Mouse (Mus musculus): ENCODE results near the gene Ssbp2.
A peak's percentile ranks its signal among the peaks of the same experiment; 100 is the strongest.

Gene Ssbp2

GRCm38 (mm10) chr13:91459896-91460620, at the start of gene Ssbp2:
Ssbp2 (plus strand) TSS chr13:91460283.
- no peak for DNase-seq

GRCm38 (mm10) chr13:91413752-91414503, 46.2 kb upstream of the Ssbp2 start:
- no peak for DNase-seq

- DNase-seq: no peak
Observed at GRCm38 (mm10) chr13:91415896-91416295, 44.2 kb upstream of the Ssbp2 start.

- no peak for DNase-seq
Observed at GRCm38 (mm10) chr13:91416698-91417097, 43.4 kb upstream of the Ssbp2 start.

DNA sequence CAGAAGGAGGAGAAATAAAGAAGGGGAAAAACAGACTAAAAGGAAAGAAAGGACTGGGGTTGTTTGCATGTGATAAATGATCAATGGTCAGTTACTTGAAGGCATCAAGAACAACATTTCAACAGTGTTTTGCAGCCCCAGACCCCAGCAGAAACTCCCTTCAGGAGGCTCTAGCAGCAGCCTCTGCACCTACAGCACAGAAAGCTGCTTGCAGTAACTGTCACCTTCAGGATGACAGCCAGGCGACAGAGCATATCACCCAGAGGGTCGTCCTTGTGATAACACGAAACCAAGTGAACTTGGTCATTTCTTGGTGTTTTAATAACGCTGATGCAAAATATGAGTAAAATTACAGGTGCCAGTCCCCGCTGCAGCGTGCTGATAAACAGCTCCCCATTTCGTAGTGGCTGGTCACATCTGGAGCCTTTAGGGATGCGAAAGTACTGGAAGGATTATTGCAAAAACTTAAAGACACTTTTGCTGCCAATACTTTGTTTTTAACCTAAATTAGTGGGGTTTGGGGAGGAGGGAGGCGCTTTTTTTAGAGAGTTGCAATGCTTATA, 38.6 kb upstream of the Ssbp2 start:
- no peak for DNase-seq

DNA sequence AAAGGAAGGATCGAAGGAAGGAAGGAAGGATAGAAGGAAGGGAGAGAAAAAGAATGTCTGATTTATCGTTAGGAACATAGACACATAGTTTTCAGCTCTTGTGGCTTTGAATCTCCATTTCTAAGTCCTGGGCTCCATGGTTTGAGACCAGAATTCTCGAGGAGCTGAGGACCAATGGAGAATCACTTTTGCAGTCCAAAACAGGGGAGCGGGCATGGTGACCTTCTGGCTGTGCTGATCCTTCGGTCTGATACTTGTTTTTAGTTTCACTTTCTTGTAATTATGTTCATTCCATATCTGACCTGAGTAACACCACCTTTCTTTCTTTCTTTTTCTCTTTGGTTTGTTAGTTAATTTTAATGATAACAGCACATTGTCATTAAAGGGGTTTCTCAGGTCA, 29.2 kb upstream of the Ssbp2 start:
- no peak for DNase-seq

- no peak for DNase-seq
Observed at GRCm38 (mm10) chr13:91431392-91432355, 28.4 kb upstream of the Ssbp2 start.

DNA sequence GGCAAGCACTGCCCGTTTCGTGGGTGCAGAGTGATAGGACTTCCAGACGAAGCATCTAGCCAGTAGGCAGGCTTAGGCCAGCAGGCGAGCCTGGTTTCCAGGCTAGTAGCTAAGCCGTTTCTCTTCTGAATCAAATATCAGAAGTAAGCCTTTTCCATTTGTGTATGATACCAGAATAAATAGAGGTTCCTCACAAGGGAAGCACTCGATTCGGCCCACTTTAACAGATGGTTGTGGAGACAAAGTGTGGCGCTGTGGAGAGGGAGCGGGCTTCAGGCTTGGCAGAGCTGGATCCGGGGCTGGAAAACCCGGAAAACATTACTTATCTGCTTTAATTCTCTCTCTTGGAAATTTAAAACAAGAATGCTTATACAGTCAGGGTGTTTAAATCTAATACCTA, 27.1 kb upstream of the Ssbp2 start:
- DNase-seq: no peak

DNA sequence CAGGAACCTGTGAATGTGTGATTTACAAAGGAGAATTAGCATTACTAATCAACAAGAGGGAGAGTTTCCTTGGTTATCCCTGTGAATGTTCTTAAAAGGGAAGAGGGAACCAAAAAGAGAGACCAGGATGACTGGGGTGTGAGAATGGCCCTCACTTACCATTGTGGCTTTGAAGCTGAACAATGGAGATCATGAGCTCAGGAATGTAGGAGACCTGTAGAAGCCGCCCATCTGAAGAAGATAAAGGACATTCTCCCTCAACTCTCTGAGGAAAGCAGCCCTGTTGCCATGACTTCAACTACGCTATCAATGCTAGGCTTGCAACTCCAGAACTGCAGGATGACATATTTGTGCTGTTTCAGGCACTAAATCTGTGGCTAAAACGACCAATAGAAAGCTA, 22.2 kb upstream of the Ssbp2 start:
- no peak for DNase-seq

DNA sequence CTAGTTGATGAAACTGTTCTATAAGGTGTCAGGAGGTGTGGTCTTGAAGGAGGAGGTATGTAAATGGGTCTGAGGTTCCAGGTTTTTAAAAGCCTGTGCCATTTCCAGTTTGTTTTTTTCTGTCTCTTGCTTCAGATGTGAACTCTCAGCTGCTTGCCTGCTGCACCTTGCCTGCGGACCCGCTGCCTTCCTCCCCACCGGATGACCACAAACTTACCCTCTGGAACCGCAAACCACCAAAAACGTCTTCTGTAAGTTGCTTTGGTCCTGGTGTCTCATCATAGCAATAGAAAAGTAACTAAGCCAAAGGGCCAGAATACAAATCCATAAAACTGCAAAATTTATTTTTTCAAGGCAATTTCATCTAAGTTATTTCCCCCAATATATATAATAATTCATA, 18.6 kb upstream of the Ssbp2 start:
- DNase-seq: peak; percentile 35 to 50

- DNase-seq: no peak
Observed at GRCm38 (mm10) chr13:91446728-91447127, 13.4 kb upstream of the Ssbp2 start.

DNA sequence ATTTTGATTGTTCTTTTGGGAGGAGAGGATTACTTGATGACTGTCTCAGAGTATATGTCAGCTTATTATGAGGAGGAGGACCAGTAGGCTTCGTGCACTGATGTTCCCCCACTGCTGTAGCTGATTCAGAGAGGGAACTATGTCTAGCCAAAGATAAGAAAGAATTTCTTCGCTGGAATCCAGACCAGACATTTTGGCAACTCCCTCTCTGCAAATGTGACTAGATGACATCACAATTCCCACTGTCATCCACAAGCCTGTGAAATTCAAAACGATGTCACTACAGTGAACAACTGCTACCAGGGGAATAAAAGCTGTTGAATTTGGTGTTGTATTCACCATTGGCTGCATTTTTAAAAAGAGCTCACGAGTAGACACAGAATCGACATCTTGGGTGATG, 11.1 kb upstream of the Ssbp2 start:
- DNase-seq: no peak

DNA sequence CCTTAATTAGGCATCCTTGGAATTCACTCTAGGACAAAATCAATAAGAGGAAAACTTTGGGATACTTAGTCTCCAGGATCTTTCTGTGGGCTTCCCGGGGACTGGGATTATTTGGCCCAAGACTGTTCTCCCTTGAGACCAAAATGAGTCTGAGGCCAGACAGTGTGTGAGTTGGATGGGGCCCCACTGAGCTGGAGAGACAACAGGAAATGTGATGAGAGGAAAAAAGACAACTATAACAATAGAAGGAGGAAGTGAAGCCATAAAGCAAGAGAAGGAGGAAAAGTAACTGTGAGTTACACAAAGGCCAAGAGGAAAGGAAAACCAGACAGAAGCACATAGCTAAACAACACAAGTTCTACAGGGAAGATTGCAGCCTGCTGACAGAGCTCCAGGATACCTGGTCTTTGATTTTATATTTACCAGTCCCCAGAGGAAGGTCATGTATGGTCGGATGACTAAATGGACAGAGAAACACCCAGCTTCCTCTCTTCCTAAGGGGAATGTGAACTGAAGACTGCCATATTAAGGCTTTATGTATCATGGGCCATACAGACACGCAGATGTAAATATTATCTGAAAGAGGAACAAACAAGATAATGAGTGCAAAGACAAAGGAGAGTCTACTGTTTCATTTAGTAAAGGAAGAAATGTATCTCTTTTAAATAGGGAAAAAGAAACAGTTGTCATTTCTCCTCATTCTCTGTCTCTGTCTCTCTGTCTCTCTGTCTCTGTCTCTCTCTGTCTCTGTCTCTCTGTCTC, 8.5 kb upstream of the Ssbp2 start:
- DNase-seq: no peak

DNA sequence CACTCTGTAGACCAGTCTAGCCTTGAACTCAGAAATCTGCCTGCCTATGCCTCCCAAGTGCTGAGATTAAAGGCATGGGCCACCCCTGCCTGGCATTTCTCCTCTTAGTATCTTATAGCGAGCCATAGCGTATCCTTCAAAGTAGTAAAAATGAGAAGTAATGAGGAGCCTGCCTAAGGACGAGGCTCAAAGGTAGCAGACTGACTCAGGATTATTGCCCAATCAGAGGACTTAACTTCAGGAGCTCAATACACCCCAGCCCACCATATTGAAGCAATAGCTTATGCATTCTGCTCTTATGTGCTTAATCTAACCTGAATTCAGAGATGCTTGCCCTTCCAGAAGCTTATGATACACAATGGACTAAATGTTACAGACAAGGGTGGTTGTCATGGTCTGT, 7.8 kb upstream of the Ssbp2 start:
- DNase-seq: no peak

DNA sequence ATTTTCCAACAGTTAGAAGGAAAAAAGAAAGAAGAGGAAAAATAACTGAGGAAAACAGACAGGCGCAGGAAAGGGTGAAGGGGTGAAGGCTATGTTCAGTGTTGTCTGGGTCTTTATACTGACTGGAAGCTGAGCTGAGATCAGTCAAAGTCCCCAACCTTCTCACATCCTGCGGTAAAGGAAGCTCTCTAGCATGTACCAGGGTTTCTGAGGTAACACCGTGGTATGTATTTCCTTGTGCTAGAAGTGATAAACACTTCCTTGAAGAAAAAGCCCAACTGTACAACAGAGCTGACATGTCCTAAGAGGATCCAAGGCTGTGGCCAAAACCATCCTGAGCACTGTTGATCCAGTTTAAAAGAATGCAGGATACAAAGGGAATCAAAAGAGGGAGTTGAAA, 6.8 kb upstream of the Ssbp2 start:
- DNase-seq: peak in 1 of 2 experiments; percentile 21

DNA sequence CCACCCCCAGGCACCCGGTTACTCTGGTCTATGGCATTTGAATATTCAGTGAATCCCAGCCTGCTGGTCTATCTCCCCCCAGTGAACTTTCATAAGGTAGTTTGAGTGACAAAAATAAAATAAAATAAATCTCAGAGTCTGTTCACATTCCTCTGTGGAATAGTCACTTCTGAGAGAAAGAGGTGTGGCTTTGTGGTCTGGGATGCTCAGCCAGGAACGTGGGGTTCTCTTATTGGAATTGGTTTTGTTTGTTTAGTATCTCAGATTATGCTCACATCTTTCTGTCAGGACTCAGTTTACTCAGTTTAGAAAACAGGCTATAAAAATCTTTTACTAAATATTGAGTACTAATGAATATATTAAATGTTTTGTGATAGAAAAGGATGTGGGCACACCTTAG, 4.0 kb upstream of the Ssbp2 start:
- DNase-seq: no peak

DNA sequence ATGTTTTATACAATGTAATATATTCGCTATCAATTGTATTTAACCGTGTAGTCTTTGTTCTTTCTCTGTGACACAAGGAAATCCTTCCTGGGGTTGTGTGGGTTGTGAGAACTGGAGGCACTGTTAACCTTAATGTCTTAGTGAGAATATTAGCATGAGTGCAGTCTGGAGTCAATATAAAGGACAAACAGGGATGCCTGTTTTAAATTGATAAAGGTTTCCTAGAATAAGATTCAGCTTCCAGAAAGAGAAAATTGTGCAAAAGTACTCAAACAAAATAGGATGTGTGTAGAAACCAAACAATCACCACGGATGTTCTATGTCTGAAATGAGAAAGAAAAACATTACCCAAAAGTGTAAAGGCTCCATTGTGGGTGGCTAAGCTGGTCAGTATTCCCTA, 3.3 kb upstream of the Ssbp2 start:
- DNase-seq: no peak

GRCm38 (mm10) chr13:91457974-91458373, 2.1 kb upstream of the Ssbp2 start:
- no peak for DNase-seq

DNA sequence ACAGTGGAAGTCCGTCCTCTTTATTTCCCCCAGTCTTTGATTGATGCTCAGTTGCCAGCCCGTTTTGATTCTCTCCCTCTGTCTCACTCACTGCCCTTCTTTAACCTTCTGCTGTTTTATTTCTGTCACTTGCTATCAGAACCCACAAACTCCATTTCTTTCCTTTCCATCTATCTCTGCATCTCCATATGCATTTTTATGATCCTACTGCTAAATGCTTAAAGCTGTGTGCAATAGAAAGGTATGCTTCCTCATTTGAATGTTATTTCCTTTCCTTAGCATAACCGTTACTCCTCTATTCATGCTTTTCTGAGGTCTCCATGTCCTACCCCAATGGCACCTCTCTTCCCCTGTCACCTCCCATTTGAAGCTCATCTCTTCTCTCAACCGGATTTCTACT, 594 bp upstream of the Ssbp2 start:
- no peak for DNase-seq

- peak; percentile 99 to 100 for DNase-seq
Observed at GRCm38 (mm10) chr13:91460621-91461284, 670 bp downstream of the Ssbp2 start.

- no peak for DNase-seq
Observed at GRCm38 (mm10) chr13:91461299-91461698, 1.2 kb downstream of the Ssbp2 start.

Measured in thymus, postnatal 36 days (tissue).